Mouse (Mus musculus): ENCODE results near the gene Ryr3.

The Ryr3 gene

GRCm38 (mm10) chr2:112913796-112914195, 303.1 kb downstream of the Ryr3 start:
- no peak for DNase-seq (ENCODE audit: low read depth, low spot score)

GRCm38 (mm10) chr2:112912611-112913010, 304.3 kb downstream of the Ryr3 start:
- DNase-seq (ENCODE audit: low read depth, low spot score), result no peak

- no peak for DNase-seq (ENCODE audit: low read depth, low spot score)
These were observed 306.3 kb downstream of the Ryr3 start for GRCm38 (mm10) chr2:112910579-112910978.

GRCm38 (mm10) chr2:112909142-112909541, 307.8 kb downstream of the Ryr3 start:
- no peak for DNase-seq (ENCODE audit: low read depth, low spot score)

GRCm38 (mm10) chr2:112900747-112901146, 316.1 kb downstream of the Ryr3 start:
- DNase-seq (ENCODE audit: low read depth, low spot score), result no peak

- no peak for DNase-seq (ENCODE audit: low read depth, low spot score)
These were observed 332.3 kb downstream of the Ryr3 start for GRCm38 (mm10) chr2:112884456-112885114.

GRCm38 (mm10) chr2:112881805-112882204, 335.1 kb downstream of the Ryr3 start:
- no peak for DNase-seq (ENCODE audit: low read depth, low spot score)

GRCm38 (mm10) chr2:112881376-112881775, 335.5 kb downstream of the Ryr3 start:
- DNase-seq (ENCODE audit: low read depth, low spot score), result no peak

- DNase-seq (ENCODE audit: low read depth, low spot score), result no peak
These were observed 339.5 kb downstream of the Ryr3 start for GRCm38 (mm10) chr2:112877404-112877803.

- DNase-seq (ENCODE audit: low read depth, low spot score), result no peak
These were observed 350.8 kb downstream of the Ryr3 start for GRCm38 (mm10) chr2:112866043-112866551.

GRCm38 (mm10) chr2:112861792-112862191, 355.1 kb downstream of the Ryr3 start:
- no peak for DNase-seq (ENCODE audit: low read depth, low spot score)

- no peak for DNase-seq (ENCODE audit: low read depth, low spot score)
These were observed 371.0 kb downstream of the Ryr3 start for GRCm38 (mm10) chr2:112845583-112846512.

- peak; percentile 14 for DNase-seq (ENCODE audit: low read depth, low spot score)
These were observed 374.0 kb downstream of the Ryr3 start for GRCm38 (mm10) chr2:112842877-112843276.

- DNase-seq (ENCODE audit: low read depth, low spot score), result no peak
These were observed 385.2 kb downstream of the Ryr3 start for GRCm38 (mm10) chr2:112831423-112832305.

GRCm38 (mm10) chr2:112826571-112826970, 390.3 kb downstream of the Ryr3 start:
- DNase-seq (ENCODE audit: low read depth, low spot score), result peak; percentile 31

- DNase-seq (ENCODE audit: low read depth, low spot score), result no peak
These were observed 394.2 kb downstream of the Ryr3 start for GRCm38 (mm10) chr2:112822721-112823120.

GRCm38 (mm10) chr2:112819059-112819458, 397.8 kb downstream of the Ryr3 start:
- no peak for DNase-seq (ENCODE audit: low read depth, low spot score)

- peak; percentile 17 for DNase-seq (ENCODE audit: low read depth, low spot score)
These were observed 399.9 kb downstream of the Ryr3 start for GRCm38 (mm10) chr2:112816976-112817375.

GRCm38 (mm10) chr2:112815960-112816359, 400.9 kb downstream of the Ryr3 start:
- no peak for DNase-seq (ENCODE audit: low read depth, low spot score)

GRCm38 (mm10) chr2:112812637-112813402, 404.1 kb downstream of the Ryr3 start:
- peak; percentile 14 for DNase-seq (ENCODE audit: low read depth, low spot score)

GRCm38 (mm10) chr2:112806015-112806414, 410.9 kb downstream of the Ryr3 start:
- no peak for DNase-seq (ENCODE audit: low read depth, low spot score)

All from ES-CJ7 (cell line).